9 mouse cellular contexts compared by ENCODE assay signal in the genomic region with DNA sequence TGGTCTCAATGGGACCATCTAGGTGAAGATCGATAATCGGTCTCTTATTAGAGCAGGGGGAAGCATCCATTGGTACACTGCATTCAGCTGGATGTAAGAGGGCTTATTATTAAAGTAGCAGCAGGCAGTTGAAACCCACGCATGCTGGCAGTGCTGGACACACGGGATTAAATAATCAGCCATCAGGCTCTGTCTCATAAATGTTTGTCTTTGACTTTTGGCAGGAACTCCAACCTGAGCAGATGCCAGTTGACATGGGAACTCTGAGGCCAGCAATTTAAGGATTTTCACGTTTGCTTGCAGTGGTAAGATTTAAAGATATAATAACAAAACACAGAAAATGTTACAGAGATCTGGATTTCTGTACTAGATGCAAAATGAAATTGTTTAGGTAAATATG.
DNase-seq lines count a peak whose midpoint lies in the region; ATAC-seq and TF ChIP-seq lines count a peak whose summit lies in the region.
"Had no signal": no experiment of that assay in that cellular context is flagged by ENCODE, and none has a peak within 500 bp of the region (broad histone marks: within the 10 kb centered on the region; RNA-seq: fewer than 3 reads in every experiment).

No protein-coding gene starts in this region.

- whole genome bisulfite sequencing in heart, embryonic 12.5 days: 69% methylated on average over 5 of the region's 5 CpGs
- WGBS in lung, embryonic 15.5 days: 41% methylated on average over 5 of the region's 5 CpGs
- WGBS in kidney, embryonic 14.5 days: 70% methylated on average over 5 of the region's 5 CpGs

- peaks cover 10% of the 10 kb centered on the region for H3K4me1 ChIP-seq in heart, embryonic 12.5 days (replicated peaks)
- peaks cover 20% of the 10 kb centered on the region for H3K4me1 ChIP-seq in lung, embryonic 15.5 days
- H3K4me1 ChIP-seq in kidney, embryonic 14.5 days (ENCODE audit: control insufficient read depth, insufficient read depth, low read length): no peaks in the 10 kb centered on the region
- H3K4me1 ChIP-seq: midbrain, embryonic 15.5 days had no signal

- DNase-seq in heart, adult 18-20 months: peak; percentile 34 to 42
- peak; percentile 56 for DNase-seq in brain, adult 2 months (ENCODE audit: low read depth, low spot score)
- DNase-seq in gastrocnemius, postnatal 10 days: peak; percentile 15
- DNase-seq in left cerebral cortex, adult 2 months (ENCODE audit: extremely low spot score in 1 of 2, low spot score in 2 of 2): no peak
- no peak for DNase-seq in thymus, postnatal 4 days

- no peaks in the 10 kb centered on the region for H3K27me3 ChIP-seq in heart, embryonic 12.5 days (replicated peaks)
- H3K27me3 ChIP-seq in lung, embryonic 15.5 days: no peaks in the 10 kb centered on the region
- H3K27me3 ChIP-seq in kidney, embryonic 14.5 days (ENCODE audit: control insufficient read depth, insufficient read depth, low read length): no peaks in the 10 kb centered on the region
- H3K27me3 ChIP-seq: midbrain, embryonic 15.5 days had no signal

- intact Hi-C loops in left cerebral cortex, adult 2 months (cut with DNase I): no loop called here

- ATAC-seq in heart, embryonic 12.5 days (ENCODE audit: insufficient number of reproducible peaks, low FRiP score): no peak
- no peak for ATAC-seq in lung, embryonic 15.5 days (ENCODE audit: borderline replicate concordance, extremely low read depth, low FRiP score, low TSS enrichment)
- no peak for ATAC-seq in kidney, embryonic 14.5 days (ENCODE audit: low FRiP score, low TSS enrichment)
- ATAC-seq: midbrain, embryonic 15.5 days had no signal

- H3K9ac ChIP-seq in heart, embryonic 12.5 days: no peak overlapping the region
- H3K9ac ChIP-seq in lung, embryonic 15.5 days: no peak overlapping the region
- H3K9ac ChIP-seq in kidney, embryonic 14.5 days (ENCODE audit: low read depth, low read length): no peak overlapping the region
- H3K9ac ChIP-seq: midbrain, embryonic 15.5 days had no signal

- no peak overlapping the region for H3K4me3 ChIP-seq in heart, embryonic 12.5 days
- H3K4me3 ChIP-seq in lung, embryonic 15.5 days: no peak overlapping the region
- no peak overlapping the region for H3K4me3 ChIP-seq in kidney, embryonic 14.5 days (ENCODE audit: low read length)
- H3K4me3 ChIP-seq in left cerebral cortex, adult 2 months: no peak overlapping the region
- H3K4me3 ChIP-seq: midbrain, embryonic 15.5 days had no signal

- no peak overlapping the region for H3K4me2 ChIP-seq in heart, embryonic 12.5 days
- H3K4me2 ChIP-seq in lung, embryonic 15.5 days: no peak overlapping the region
- no peak overlapping the region for H3K4me2 ChIP-seq in kidney, embryonic 14.5 days (replicated peaks; ENCODE audit: low read depth, low read length)
- H3K4me2 ChIP-seq: midbrain, embryonic 15.5 days had no signal

- no peak for TF ChIP-seq CTCF in left cerebral cortex, adult 2 months (IDR thresholded peaks at IDR 0.05)

- H3K27ac ChIP-seq in heart, embryonic 12.5 days (ENCODE audit: poor library complexity, severe bottlenecking): no peak overlapping the region
- peak overlapping the region; percentile 42; the same call in 1 of the 2 replicates for H3K27ac ChIP-seq in lung, embryonic 15.5 days
- H3K27ac ChIP-seq in kidney, embryonic 14.5 days (ENCODE audit: low read depth, low read length): no peak overlapping the region
- H3K27ac ChIP-seq in left cerebral cortex, adult 2 months: no peak overlapping the region
- H3K27ac ChIP-seq: midbrain, embryonic 15.5 days had no signal

- H3K36me3 ChIP-seq in heart, embryonic 12.5 days: no peaks in the 10 kb centered on the region
- H3K36me3 ChIP-seq in lung, embryonic 15.5 days: no peaks in the 10 kb centered on the region
- no peaks in the 10 kb centered on the region for H3K36me3 ChIP-seq in kidney, embryonic 14.5 days (ENCODE audit: control insufficient read depth, insufficient read depth, low read length)
- H3K36me3 ChIP-seq: midbrain, embryonic 15.5 days had no signal

- H3K9me3 ChIP-seq in heart, embryonic 12.5 days (replicated peaks): no peaks in the 10 kb centered on the region
- H3K9me3 ChIP-seq in lung, embryonic 15.5 days: no peaks in the 10 kb centered on the region
- H3K9me3 ChIP-seq in kidney, embryonic 14.5 days (ENCODE audit: control insufficient read depth, low read length): no peaks in the 10 kb centered on the region
- H3K9me3 ChIP-seq: midbrain, embryonic 15.5 days had no signal

Comparison
In these comparisons a context has a peak if more than half of its experiments do, and no peak if none do; other contexts are left out.
1. DNase-seq: peak in heart, adult 18-20 months (2 of 2), brain, adult 2 months (single experiment) and gastrocnemius, postnatal 10 days (single experiment); none in left cerebral cortex, adult 2 months (0 of 2) and thymus, postnatal 4 days (single experiment).